ENCODE assay signal across 10 mouse cellular contexts in genomic region chr1:194742901-194743422, GRCm38 (mm10).
DNase-seq lines count a peak whose midpoint lies in the region; ATAC-seq and TF ChIP-seq lines count a peak whose summit lies in the region.
"Had no signal": no experiment of that assay in that cellular context is flagged by ENCODE, and none has a peak within 500 bp of the region (broad histone marks: within the 10 kb centered on the region; RNA-seq: fewer than 3 reads in every experiment).

No protein-coding gene starts in this region.

- H3K4me3 ChIP-seq in lung, embryonic 14.5 days (ENCODE audit: low read depth, low read length) = no peak overlapping the region
- H3K4me3 ChIP-seq in lung, postnatal 0 days (ENCODE audit: low read depth, low read length) = no peak overlapping the region
- no peak overlapping the region for H3K4me3 ChIP-seq in forebrain, postnatal 0 days (ENCODE audit: low read depth, low read length)

- peak; percentile 41 for DNase-seq in embryo, embryonic 11 days
- DNase-seq in embryo, embryonic 10.5 days (ENCODE audit: low spot score) = no peak
- peak; percentile 42 for DNase-seq in lung, embryonic 14.5 days
- DNase-seq in lung, postnatal 0 days (ENCODE audit: low spot score) = no peak
- peak; percentile 37 for DNase-seq in forebrain, postnatal 0 days
- peak; percentile 50 for DNase-seq in mesoderm, embryonic 11.5 days (ENCODE audit: low read depth, low spot score)
- no peak for DNase-seq in T-cell, adult 2 months (ENCODE audit: low spot score)
- DNase-seq in kidney, adult 8-10 months = no peak
- DNase-seq: adrenal gland, adult 8-10 months; cerebellum, postnatal 14 days had no signal

- TF ChIP-seq CTCF in lung, embryonic 14.5 days (IDR thresholded peaks at IDR 0.05; ENCODE audit: low read depth) = no peak
- TF ChIP-seq CTCF in lung, postnatal 0 days (IDR thresholded peaks at IDR 0.05) = no peak
- no peak for TF ChIP-seq CTCF in forebrain, postnatal 0 days (IDR thresholded peaks at IDR 0.05; ENCODE audit: low read depth)

- 0 out of 2 replicates have a peak, but pooled peaks cover 3% of the 10 kb centered on the region for H3K36me3 ChIP-seq in lung, embryonic 14.5 days (ENCODE audit: insufficient read depth)
- H3K36me3 ChIP-seq in lung, postnatal 0 days (ENCODE audit: insufficient read depth, low read length) = no peaks in the 10 kb centered on the region
- peaks cover 15% of the 10 kb centered on the region; the same call in 1 of the 2 replicates for H3K36me3 ChIP-seq in forebrain, postnatal 0 days (ENCODE audit: insufficient read depth)

- H3K4me2 ChIP-seq in lung, embryonic 14.5 days = no peak overlapping the region
- H3K4me2 ChIP-seq in lung, postnatal 0 days (replicated peaks; ENCODE audit: low read depth, low read length) = no peak overlapping the region
- no peak overlapping the region for H3K4me2 ChIP-seq in forebrain, postnatal 0 days (ENCODE audit: low read depth)

- TF ChIP-seq EP300 in lung, postnatal 0 days (IDR thresholded peaks at IDR 0.05) = no peak

- H3K27me3 ChIP-seq in lung, embryonic 14.5 days (ENCODE audit: insufficient read depth, low read length) = no peaks in the 10 kb centered on the region
- H3K27me3 ChIP-seq in lung, postnatal 0 days (replicated peaks; ENCODE audit: insufficient read depth, low read length) = no peaks in the 10 kb centered on the region
- no peaks in the 10 kb centered on the region for H3K27me3 ChIP-seq in forebrain, postnatal 0 days (ENCODE audit: insufficient read depth, low read length)

- no peak for ATAC-seq in lung, embryonic 14.5 days (ENCODE audit: insufficient read depth)
- no peak for ATAC-seq in lung, postnatal 0 days
- peak; percentile 12; the same call in 1 of the 2 replicates for ATAC-seq in forebrain, postnatal 0 days

- peaks cover 3% of the 10 kb centered on the region; the same call in 1 of the 2 replicates for H3K4me1 ChIP-seq in lung, embryonic 14.5 days (ENCODE audit: insufficient read depth)
- no peaks in the 10 kb centered on the region; the same call in 1 of the 2 replicates for H3K4me1 ChIP-seq in lung, postnatal 0 days (ENCODE audit: insufficient read depth, low read depth, low read length)
- peaks cover 17% of the 10 kb centered on the region; the same call in 1 of the 2 replicates for H3K4me1 ChIP-seq in forebrain, postnatal 0 days (ENCODE audit: insufficient read depth)

- WGBS in lung, embryonic 14.5 days = 34% methylated on average over 2 of the region's 2 CpGs
- 29% methylated on average over 2 of the region's 2 CpGs for WGBS in lung, postnatal 0 days
- WGBS in forebrain, postnatal 0 days = 12% methylated on average over 2 of the region's 2 CpGs

- H3K9ac ChIP-seq in lung, embryonic 14.5 days = no peak overlapping the region
- H3K9ac ChIP-seq in lung, postnatal 0 days (replicated peaks; ENCODE audit: low read depth) = no peak overlapping the region
- H3K9ac ChIP-seq in forebrain, postnatal 0 days = no peak overlapping the region

- H3K9me3 ChIP-seq in lung, embryonic 14.5 days (ENCODE audit: low read depth, low read length) = no peaks in the 10 kb centered on the region
- no peaks in the 10 kb centered on the region for H3K9me3 ChIP-seq in lung, postnatal 0 days (ENCODE audit: low read length)
- H3K9me3 ChIP-seq in forebrain, postnatal 0 days (ENCODE audit: low read length) = no peaks in the 10 kb centered on the region

- peak overlapping the region; percentile 24 for H3K27ac ChIP-seq in lung, embryonic 14.5 days (ENCODE audit: low read depth)
- H3K27ac ChIP-seq in lung, postnatal 0 days (ENCODE audit: low read length) = no peak overlapping the region
- peak overlapping the region; percentile 57; the same call in 1 of the 2 replicates for H3K27ac ChIP-seq in forebrain, postnatal 0 days (ENCODE audit: low read depth, low read length)

Comparison
In these comparisons a context has a peak if more than half of its experiments do, and no peak if none do; other contexts are left out.
1. DNase-seq: peak in embryo, embryonic 11 days (single experiment), lung, embryonic 14.5 days (single experiment), forebrain, postnatal 0 days (single experiment) and mesoderm, embryonic 11.5 days (single experiment); none in embryo, embryonic 10.5 days (single experiment), lung, postnatal 0 days (single experiment), T-cell, adult 2 months (single experiment) and kidney, adult 8-10 months (0 of 2).